Mouse (Mus musculus) cortical plate, adult 2 months (tissue): ENCODE data around the gene Trpv6. TPM values are rescaled to one million over a fixed set of nuclear protein-coding genes. Genes with fewer than 3 reads are reported as not detected.

Source experiments
- H3K27ac ChIP-seq: fragments of 200-500 bp; 2 replicates; pipeline ENCODE4 v1.5.1; 2012; ENCODE audit warnings: low read length, control low read depth, inconsistent platforms; ENCODE audit not compliant: insufficient read depth
- H3K4me1 ChIP-seq: fragments of 200-500 bp; 2 replicates; pipeline ENCODE4 v1.6.1; 2011; ENCODE audit warnings: low read length; ENCODE audit not compliant: control insufficient read depth, insufficient read depth
- H3K4me3 ChIP-seq: fragments of 200-500 bp; 2 replicates; pipeline ENCODE4 v1.5.1; 2011; ENCODE audit warnings: mild to moderate bottlenecking, low read length, control low read depth; ENCODE audit not compliant: insufficient read depth
- CTCF ChIP-seq: fragments of 200-500 bp; IDR thresholded peaks from 2 replicates; pipeline ENCODE4 v1.5.1; 2011; ENCODE audit warnings: mild to moderate bottlenecking, control low read depth, low read length; ENCODE audit not compliant: insufficient read depth; ENCODE audit errors: extremely low read depth
- POLR2A ChIP-seq: fragments of 200-500 bp; IDR thresholded peaks from 2 replicates; pipeline ENCODE4 v1.6.1; 2011; ENCODE audit warnings: mild to moderate bottlenecking, low read length, control low read depth; ENCODE audit not compliant: insufficient read depth; ENCODE audit errors: extremely low read depth
- polyA plus RNA-seq: library from polyadenylated mRNA; depleted of rRNA; stranded (reverse); fragments of >200 nt; gene quantifications from 2 replicates; pipeline ENCODE4 v1.2.3, GENCODE M21; 2012

The Trpv6 gene
- polyA plus RNA-seq, 1 experiment, result 3.3 TPM

- TF ChIP-seq CTCF, result no peak
- no peak for TF ChIP-seq POLR2A
Measured at GRCm38 (mm10) chr6:41653173-41653572, 17.0 kb upstream of the Trpv6 start.

GRCm38 (mm10) chr6:41646672-41647071 is 10.5 kb upstream of the Trpv6 start:
- TF ChIP-seq POLR2A (no peak), CTCF (no peak)
- no peak overlapping the region for H3K27ac ChIP-seq
- peaks cover 2% of the 10 kb centered on the region; the same call in 1 of the 2 replicates for H3K4me1 ChIP-seq
- no peak overlapping the region for H3K4me3 ChIP-seq

More at GRCm38 (mm10) chr6:41653173-41653572, 17.0 kb upstream of the Trpv6 start:
- no peaks in the 10 kb centered on the region for H3K4me1 ChIP-seq
- H3K27ac ChIP-seq, result no peak overlapping the region
- H3K4me3 ChIP-seq, result no peak overlapping the region

GRCm38 (mm10) chr6:41646220-41646619 is 10.0 kb upstream of the Trpv6 start:
- peaks cover 2% of the 10 kb centered on the region; the same call in 1 of the 2 replicates for H3K4me1 ChIP-seq
- H3K27ac ChIP-seq, result no peak overlapping the region
- no peak for TF ChIP-seq CTCF
- no peak overlapping the region for H3K4me3 ChIP-seq

GRCm38 (mm10) chr6:41643227-41643626 is 7.0 kb upstream of the Trpv6 start:
- Histone ChIP-seq H3K4me3 (no peak overlapping the region), H3K27ac (no peak overlapping the region), H3K4me1 (peaks cover 2% of the 10 kb centered on the region; the same call in 1 of the 2 replicates)
- TF ChIP-seq CTCF, result no peak
- no peak for TF ChIP-seq POLR2A

- TF ChIP-seq CTCF, result no peak
- no peak for TF ChIP-seq POLR2A
- H3K4me3 ChIP-seq, result no peak overlapping the region
- H3K27ac ChIP-seq, result no peak overlapping the region
- peaks cover 2% of the 10 kb centered on the region; the same call in 1 of the 2 replicates for H3K4me1 ChIP-seq
Measured at GRCm38 (mm10) chr6:41642765-41643164, 6.6 kb upstream of the Trpv6 start.

GRCm38 (mm10) chr6:41641173-41641866 is 5.1 kb upstream of the Trpv6 start:
- Histone ChIP-seq H3K4me1 (no peaks in the 10 kb centered on the region), H3K4me3 (no peak overlapping the region), H3K27ac (no peak overlapping the region)
- TF ChIP-seq POLR2A, result no peak

GRCm38 (mm10) chr6:41640449-41640848 is 4.2 kb upstream of the Trpv6 start:
- Histone ChIP-seq H3K4me1 (no peaks in the 10 kb centered on the region), H3K4me3 (no peak overlapping the region), H3K27ac (no peak overlapping the region)
- no peak for TF ChIP-seq CTCF

- Histone ChIP-seq H3K4me3 (no peak overlapping the region), H3K4me1 (no peaks in the 10 kb centered on the region), H3K27ac (no peak overlapping the region)
- TF ChIP-seq CTCF, result no peak
- no peak for TF ChIP-seq POLR2A
Measured at GRCm38 (mm10) chr6:41637927-41638506, 1.8 kb upstream of the Trpv6 start.

GRCm38 (mm10) chr6:41637393-41637792 is 1.2 kb upstream of the Trpv6 start:
- no peak for TF ChIP-seq POLR2A
- TF ChIP-seq CTCF, result no peak
- Histone ChIP-seq H3K4me1 (no peaks in the 10 kb centered on the region), H3K27ac (no peak overlapping the region), H3K4me3 (no peak overlapping the region)

GRCm38 (mm10) chr6:41635211-41635610 is 994 bp downstream of the Trpv6 start:
- TF ChIP-seq CTCF (no peak), POLR2A (no peak)
- Histone ChIP-seq H3K4me3 (peak overlapping the region; percentile 19; the same call in 1 of the 2 replicates), H3K27ac (no peak overlapping the region), H3K4me1 (no peaks in the 10 kb centered on the region; the same call in 1 of the 2 replicates)

- no peak overlapping the region for H3K4me3 ChIP-seq
- H3K27ac ChIP-seq, result no peak overlapping the region
- H3K4me1 ChIP-seq, result no peaks in the 10 kb centered on the region; the same call in 1 of the 2 replicates
- no peak for TF ChIP-seq POLR2A
- no peak for TF ChIP-seq CTCF
Measured at GRCm38 (mm10) chr6:41631549-41631948, 4.7 kb downstream of the Trpv6 start.
